Mouse (Mus musculus): Measurements from ENCODE around the gene Man2a2.
"Not testable (repeated sequence)": the region's sequence is repeated elsewhere in the genome, so short reads cannot be mapped to it uniquely, and the experiment has no call there.

The Man2a2 gene

DNA sequence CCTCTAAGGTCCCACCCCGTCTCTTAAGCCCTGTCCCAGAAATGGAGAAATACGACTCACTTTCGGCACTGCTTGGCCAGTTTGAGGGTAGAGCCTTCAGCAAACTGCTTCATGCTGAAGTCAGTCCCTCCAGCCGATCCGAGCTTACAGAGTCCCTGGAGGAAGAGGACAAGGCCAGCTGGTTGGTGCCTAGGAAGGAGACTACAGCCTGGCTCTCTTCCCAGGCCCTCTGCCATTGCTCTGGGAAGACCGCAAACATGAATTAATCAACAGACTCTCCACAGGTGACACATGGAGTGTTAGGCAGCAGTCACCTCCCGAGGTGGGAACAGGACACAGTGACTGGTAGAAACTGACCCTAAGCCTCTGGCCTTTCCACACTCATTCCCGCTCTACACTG, 40.9 kb downstream of the Man2a2 start:
- DNase-seq: peak in 1 of 2 experiments; percentile 57

DNA sequence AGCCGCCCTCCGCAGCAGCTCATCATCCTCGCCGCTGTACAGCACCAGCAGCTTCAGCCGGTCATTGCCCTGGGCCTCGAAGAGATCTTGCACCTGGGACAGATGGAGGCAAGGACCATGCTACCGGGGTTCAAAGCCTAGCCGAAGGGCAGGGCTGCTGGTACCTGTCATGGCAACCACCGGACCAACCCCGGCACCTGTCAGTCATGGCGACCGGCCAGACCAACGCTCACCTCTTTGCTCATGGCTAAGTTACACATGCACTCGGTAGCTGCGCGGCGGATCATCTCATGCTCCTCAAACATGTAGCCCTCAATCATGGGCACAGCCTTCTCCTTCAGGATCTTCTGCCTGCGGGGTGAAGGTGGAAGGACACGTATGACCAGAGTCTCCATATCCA, 45.1 kb downstream of the Man2a2 start:
- DNase-seq: no peak

DNA sequence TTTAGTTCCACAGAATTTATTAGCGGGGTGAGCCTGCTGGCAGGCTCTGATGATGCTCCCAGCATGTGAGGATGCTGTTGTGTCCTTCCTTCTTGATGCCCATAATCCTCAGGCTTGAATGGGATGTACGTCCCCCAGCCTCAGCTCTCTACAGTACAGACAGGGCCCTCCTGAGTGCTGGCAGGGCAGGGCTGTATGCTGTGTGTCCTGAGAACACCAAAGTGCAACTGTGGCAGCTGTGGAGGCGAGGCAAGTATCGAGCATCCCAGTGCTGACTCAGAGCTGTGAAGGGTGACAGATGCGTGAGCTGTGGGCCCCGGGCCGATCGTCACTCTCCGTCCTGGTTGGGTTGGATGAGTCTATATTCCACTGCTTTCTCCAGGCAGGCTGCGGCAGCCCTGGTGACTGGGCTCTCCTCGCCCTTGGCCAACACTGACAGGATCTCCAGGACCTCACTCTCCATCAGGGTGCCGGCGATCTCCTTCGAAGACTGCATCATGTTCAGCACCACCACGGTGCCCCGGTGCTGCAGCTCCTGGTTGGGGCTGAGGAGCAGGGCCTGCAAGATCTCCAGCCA, 45.8 kb downstream of the Man2a2 start:
- no peak for DNase-seq

DNA sequence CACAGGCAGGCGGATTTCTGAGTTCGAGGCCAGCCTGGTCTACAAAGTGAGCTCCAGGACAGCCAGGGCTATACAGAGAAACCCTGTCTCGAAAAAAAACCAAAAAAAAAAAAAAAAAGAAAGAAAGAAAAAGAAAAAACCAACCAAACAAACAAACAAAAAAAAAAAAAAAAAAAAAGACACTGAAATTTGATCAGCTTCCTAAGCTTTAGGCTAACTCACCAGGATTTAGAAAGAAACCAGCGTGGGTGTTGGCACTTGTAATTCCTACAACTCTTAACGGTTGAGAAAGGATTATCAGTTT, 46.4 kb downstream of the Man2a2 start:
- DNase-seq: not testable (repeated sequence)

DNA sequence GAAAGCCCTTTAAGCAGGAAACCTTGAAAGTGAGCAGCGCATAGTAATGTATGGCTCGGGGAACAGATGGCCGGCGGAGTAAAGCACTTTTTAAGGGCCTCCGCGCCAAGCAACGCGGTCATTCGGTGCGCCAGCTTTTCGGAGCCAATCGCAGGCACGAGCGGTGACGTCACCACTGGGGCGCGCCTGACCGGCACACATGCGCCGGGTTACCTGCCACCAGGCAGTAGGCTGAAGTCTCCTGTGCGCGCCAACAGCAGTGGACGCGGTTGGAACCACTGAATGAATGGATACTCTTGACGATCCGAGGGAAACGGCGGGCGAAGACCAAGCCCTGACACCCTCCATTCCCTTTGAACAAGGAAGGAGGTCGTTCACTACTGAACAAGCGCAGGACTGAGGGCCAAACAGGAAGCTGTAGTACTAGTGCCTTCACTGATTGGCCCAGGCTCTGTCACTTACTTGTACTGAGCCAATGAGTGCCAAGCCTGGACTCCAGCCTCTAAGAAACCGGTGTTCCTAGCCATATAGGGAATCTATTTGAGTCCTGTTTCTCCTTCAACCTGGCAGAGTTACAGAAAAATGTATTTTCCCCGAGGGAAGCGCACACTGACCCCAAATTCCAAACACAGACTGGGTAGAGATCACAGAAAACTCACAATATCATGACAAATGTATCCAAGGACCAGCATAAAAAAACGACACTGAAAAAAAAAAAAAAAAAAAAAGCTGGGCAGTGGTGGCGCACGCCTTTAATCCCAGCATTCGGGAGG, 46.9 kb downstream of the Man2a2 start, which contains the start of gene Rccd1:
Rccd1 (minus strand) TSS at position 412 of the 773 bp plus-strand sequence.
- peak; percentile 97 to 98 for DNase-seq

DNA sequence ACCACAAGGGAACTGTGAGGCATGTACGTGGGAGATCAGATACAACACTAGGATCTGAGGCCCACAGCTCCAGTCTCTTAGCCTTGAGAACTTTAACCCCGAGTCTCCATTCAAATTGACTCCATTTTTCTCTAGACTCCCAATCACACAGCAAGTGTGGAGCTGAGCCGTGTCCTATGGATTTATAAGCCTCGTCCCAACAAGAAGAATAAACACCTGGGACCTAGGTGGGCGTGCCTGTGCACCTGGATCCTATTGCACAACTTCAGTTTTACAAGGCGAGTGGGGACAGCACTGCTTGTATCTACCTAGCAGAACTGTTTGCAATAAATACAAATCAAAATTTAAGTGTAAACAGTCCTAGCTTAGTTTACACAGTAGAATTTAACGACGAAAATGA, 47.8 kb downstream of the Man2a2 start:
- no peak for DNase-seq

DNA sequence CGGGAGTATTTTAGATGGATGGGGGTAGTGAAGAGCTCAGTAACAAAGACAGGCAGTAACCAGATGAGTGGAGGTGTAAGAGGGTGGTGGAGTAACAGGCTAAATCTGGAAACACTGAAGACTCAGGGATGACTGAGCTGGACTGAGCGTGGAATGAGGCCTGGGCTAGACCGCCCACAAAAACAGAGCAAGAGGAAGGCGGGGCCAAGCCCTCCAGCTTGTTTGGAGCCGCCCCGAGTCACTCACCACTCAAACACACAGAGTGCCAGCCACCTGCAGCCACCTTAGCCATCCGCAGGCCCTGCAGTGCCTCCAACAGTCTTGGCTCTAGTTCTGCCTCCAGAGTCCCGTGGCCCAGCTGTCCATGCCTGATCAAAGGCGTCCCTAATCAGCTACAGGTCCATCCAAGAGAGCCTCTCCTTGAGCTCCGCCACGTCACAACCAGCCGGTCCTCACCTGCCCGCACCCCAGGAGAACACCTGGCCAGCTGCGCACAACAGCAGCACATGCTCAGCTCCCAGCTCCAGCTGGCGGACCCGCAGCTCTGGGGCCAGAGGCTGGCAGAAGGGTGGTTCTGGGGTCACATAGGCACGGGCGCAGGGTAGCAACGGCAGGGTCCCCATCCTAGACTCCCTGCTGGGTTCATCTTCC, 51.2 kb downstream of the Man2a2 start:
- DNase-seq: no peak

DNA sequence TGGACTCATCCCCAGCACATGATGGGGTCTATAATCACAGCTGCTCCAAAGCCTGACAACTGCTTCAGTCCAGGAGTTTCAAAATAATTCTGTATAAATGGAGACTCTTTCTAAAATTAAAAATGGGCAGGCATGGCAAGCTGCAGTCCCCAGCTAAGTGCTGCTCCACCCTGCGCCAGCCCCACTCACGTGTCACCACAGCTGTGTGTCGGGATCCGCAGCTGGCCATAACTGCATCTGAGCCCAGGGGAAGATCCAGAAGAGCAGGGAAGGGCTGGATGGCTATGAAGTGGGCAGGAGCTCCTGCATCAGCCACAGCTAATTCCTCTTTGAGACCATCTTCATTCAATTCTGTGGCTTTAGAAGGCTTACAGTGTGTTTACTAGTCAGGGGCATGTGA, 52.5 kb downstream of the Man2a2 start:
- no peak for DNase-seq

DNA sequence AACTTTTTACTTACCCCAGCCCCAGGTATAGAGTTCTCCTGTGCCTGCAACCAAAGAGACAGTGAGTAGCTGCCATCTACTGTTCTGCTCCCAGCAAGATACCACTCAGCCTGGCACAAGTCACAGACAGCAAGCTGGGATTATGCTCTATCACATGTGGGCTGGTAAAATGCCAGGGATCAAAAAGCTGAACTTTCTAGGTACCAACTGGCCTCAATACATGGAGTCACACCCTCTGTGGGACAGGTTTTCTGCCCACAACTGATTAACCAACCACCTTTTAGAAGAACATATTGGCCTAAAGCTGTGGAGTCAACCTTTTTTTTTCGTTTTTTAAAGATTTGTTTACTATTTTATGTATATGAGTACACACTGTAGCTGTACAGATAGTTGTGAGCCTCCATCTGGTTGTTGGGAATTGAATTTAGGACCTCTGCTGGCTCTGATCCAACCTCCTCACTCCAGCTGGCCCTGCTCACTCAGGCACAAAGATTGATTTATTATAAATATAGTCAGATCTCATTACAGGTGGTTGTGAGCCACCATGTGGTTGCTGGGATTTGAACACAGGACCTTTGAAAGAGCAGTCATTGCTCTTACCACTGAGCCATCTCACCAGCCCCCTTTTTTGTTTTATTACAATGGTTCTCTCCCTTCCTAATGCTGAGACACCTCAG, 53.6 kb downstream of the Man2a2 start:
- no peak for DNase-seq

DNA sequence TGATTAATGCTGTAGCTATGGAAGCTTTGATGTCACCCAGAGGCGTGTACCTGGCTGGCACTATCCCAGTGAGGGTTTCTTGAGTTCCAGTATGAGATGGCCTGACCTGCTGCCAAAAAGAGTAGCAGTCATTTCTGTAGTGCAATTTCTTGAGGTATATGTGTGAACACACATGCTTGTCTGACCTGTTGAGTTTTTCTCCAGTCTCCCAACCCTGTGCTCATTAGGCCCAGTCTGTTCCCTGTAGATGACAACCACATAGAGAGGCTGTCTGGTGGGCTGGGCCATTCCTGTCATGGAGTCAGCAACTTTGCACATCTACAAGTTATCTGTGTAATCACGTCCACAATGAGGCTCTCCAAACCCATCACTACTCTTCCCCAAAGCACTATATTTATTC, 55.4 kb downstream of the Man2a2 start:
- no peak for DNase-seq

DNA sequence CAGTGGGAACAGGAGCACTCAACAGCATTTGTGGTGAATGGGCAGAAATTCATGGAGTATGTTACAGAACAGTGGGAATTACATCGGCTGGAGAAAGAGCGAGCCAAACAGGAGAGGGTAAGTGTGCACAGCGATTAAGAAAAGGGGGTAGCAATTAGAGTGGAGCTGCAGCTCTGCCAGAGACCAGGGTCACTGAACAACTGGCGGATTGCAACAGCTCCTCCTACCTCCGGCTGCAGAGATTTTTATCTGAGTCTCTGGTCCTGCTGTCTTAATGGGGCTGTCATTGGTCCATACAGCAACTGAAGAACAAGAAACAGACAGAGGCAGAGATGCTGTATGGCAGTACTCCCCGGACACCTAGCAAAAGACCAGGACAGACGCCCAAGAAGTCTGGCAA, 60.4 kb downstream of the Man2a2 start:
- DNase-seq: no peak

DNA sequence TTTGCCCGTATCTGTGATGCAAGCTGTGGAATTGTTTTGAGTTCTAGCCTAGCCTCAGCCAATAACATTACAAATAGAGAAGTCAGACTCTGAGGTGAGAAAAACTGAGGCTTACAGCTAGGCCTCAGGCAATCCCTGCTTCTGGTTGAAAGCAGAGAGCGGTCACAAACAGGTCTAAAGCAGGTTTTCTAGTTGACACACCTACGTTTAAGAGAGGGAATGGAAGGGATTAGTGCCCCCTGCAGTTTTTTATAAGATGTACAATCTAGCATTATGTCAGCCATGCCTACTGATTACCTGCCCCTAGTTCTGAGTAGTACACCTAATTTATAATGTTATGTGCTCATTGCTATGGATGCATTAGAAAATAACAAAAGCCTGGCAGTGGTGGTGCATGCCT, 63.4 kb downstream of the Man2a2 start:
- no peak for DNase-seq

DNA sequence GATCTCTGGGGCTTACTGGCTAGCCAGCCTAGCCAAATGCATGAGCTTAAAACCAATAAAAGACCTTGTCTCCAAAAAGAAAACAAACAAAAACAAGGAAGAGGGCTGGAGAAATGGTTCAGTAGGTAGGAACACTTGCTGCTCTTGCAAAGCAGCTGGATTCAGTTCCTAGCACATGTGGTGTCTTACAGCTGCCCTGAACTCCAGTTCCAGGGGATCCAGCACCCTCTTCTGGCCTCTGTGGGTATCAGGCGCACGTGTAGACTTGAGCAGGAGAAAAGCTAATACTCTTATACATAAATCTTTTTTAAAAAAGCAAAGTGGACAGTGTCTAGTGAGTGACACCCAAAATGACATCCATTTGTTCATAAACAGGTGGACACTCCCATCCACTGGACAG, 69.7 kb downstream of the Man2a2 start:
- DNase-seq: no peak

DNA sequence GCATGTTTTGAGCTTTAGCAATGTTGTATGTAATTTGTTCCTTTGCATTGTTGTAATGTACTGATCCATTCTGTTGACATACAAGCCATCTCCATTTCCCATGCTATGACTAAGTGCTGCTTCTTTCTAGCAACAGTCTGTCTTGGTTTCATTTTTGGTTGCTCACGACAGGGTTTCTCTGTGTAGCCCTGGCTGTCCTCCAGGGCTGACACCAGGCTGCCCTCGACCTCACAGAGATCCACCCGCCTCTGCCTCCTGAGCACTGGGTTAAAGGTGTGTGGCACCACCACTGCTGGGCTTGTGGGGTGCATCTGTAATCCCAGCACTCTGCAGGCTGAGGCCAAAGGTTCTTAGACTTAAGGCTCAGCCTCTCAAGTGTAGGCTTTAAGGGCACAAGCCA, 71.6 kb downstream of the Man2a2 start:
- no peak for DNase-seq
